Mouse (Mus musculus): ENCODE data around the gene Ext2. TPM values are rescaled to one million over a fixed set of nuclear protein-coding genes. Genes with fewer than 3 reads are reported as not detected.

Ext2 gene
- total RNA-seq, 2 experiments from 2014 or later: 50.9 to 52.8 TPM

DNA sequence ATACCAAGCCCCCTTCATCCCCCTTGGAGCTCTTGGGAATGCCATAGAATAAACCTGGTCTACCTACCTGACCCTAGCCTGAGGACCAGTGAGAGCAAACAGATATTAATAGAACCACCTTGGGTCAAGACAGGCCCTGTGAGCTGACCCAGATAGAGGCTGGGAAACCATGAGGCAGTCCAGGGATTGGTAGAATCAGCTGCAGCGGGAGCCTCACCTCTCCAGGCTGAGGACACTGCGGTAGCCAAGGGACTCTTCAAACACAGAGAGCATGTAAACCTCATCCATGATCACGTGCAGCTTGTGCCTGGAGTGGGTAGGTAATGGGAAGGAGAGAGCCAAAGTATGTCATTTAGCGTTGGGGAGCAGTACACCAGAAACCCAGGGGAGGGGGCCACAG lies 16.6 kb upstream of the Ext2 start:
- H3K4me3 ChIP-seq: no peak overlapping the region
- H3K27ac ChIP-seq: no peak overlapping the region
- TF ChIP-seq CTCF (conservative IDR thresholded peaks at IDR 0.05): no peak
- DNase-seq (ENCODE audit: low spot score in 2 of 2): no peak

DNA sequence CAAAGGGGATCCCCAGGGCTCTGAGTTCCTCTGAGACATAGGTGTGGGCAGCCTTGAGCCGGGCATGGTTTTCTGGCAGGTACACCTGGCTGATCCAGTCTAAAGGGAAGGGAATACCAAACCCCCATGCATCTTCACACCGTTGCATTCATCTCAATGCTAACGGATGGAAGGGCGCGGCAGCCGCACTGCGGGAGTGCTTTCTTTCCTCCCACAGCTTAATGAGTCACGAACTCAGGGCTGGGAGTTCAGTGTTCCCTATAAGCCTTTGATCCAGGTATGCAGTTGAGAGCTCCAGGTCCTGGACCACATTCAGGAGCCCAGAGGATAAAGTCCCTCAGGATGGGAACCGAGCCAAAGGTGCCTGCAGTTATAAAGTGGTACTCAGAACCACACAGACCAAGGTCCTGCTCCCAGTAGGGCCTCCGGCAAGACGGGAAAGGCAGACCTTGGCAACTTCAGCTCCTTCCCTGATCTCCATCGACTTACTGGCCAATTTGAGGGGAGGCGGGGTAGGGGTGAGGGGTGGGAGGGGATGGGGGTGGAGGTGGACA lies 13.9 kb upstream of the Ext2 start:
- no peak for TF ChIP-seq CTCF (conservative IDR thresholded peaks at IDR 0.05)
- no peak overlapping the region for H3K4me3 ChIP-seq

DNA sequence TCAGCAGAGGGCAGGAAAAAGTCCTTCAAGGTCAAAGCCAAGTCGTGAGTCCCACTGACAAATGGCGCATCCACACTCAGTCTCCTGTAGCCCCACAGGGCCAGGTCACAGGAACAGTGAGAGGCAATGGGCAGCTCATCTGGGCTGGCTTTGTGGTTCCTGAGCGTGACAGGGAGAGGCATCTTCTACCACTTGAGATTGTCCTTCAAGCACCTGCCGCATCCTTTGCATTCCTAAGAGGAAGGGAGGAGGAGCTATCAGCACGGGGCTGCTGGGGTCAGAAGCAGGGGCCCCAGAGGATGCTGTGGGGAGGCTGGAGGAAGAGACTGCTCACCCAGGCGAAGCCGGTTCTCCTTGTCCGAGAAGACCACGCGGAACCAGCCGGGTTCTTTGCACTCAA lies 13.2 kb upstream of the Ext2 start:
- no peak overlapping the region for H3K27ac ChIP-seq
- DNase-seq (ENCODE audit: low spot score in 2 of 2): no peak
- no peak overlapping the region for H3K4me3 ChIP-seq
- TF ChIP-seq CTCF (conservative IDR thresholded peaks at IDR 0.05): no peak

More for the DNA sequence above, 13.9 kb upstream of the Ext2 start:
- no peak for DNase-seq (ENCODE audit: low spot score in 2 of 2)
- no peak overlapping the region for H3K27ac ChIP-seq

DNA sequence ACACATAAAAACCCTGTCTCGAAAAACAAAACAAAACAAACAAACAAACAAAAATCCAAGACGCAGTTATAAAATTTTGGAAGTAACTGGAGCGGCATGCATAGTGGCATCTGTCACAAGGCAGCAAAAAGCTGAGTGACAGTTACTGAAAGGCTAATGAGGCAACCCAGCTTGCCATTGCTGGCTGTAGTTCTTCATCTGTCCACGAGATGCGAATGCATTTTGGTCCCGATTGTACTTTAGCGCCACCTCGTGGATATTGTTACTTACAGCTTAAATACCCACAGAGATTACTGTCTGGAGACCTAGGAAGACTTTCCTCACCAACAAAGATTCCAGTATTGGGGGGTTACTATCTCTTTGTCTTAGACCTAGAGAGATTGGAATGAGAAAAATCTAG lies 1.2 kb upstream of the Ext2 start:
- DNase-seq (ENCODE audit: low spot score in 2 of 2): peak; percentile 72 to 84
- Histone ChIP-seq H3K4me3 (no peak overlapping the region), H3K27ac (no peak overlapping the region)
- peak; percentile 96 for TF ChIP-seq CTCF (conservative IDR thresholded peaks at IDR 0.05)

DNA sequence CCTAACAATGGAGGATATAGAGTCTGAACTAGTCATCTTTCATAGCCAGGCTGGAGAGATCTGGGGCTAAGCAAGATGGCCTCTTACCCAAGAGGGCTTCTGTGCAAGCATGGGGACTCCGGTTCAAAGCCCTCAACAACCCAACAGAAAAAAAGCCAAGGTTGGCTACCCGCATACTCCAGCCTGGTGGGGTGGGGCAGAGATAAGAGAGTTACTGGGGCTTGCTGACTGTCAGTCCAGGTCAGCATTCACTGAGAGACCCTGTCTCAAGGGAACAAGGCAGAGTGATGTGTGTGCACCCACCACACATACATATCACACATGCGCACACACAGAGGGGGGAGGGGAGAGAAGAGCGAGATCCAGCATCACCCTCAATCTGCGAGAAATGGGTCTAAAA lies 4.6 kb downstream of the Ext2 start:
- Histone ChIP-seq H3K27ac (no peak overlapping the region), H3K4me3 (no peak overlapping the region)
- DNase-seq (ENCODE audit: low spot score in 2 of 2): no peak
- TF ChIP-seq CTCF (conservative IDR thresholded peaks at IDR 0.05): no peak

DNA sequence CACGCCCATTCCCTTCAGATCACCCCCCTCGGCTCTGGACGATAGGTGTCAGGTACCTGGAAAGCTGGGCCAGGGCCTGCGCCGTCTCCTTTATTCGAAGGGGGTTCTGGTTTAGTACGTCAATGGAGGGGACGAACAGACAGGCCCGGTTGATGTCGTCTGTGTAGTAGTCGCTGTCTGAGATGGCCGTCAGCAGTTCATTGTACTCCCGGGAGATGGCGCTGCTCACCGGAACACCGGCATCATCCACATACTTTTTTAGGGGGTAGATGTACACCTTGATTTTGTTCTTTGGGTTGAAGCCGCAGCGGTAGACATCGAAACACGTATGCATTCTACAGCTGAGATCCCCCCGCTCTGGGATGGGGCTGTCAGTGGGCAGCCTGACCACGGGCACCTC lies 9.0 kb downstream of the Ext2 start:
- no peak overlapping the region for H3K27ac ChIP-seq
- no peak for TF ChIP-seq CTCF (conservative IDR thresholded peaks at IDR 0.05)
- H3K4me3 ChIP-seq: no peak overlapping the region
- DNase-seq (ENCODE audit: low spot score in 2 of 2): no peak

DNA sequence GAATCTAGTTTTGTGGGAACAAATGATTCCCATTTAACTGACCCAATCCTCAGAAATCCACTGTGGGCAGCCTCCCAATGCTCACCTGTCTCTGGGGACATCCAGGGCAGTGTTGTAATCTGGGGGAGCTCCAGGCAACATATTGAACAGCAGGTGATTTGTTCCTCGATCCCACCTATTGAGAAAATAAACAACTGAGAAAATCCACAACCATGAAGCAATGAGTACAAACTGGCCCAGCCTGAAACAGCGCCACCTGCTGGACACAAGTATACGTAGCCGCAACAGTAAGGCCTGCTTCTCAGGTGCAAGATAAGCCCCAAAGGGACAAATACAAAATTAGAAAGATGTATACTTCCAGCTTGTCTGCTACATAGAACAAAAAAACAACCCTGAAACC lies 10.6 kb downstream of the Ext2 start:
- peak in 1 of 2 experiments; percentile 50 for DNase-seq (ENCODE audit: low spot score in 2 of 2)
- H3K4me3 ChIP-seq: no peak overlapping the region
- peak; percentile 98 for TF ChIP-seq CTCF (conservative IDR thresholded peaks at IDR 0.05)
- no peak overlapping the region for H3K27ac ChIP-seq

DNA sequence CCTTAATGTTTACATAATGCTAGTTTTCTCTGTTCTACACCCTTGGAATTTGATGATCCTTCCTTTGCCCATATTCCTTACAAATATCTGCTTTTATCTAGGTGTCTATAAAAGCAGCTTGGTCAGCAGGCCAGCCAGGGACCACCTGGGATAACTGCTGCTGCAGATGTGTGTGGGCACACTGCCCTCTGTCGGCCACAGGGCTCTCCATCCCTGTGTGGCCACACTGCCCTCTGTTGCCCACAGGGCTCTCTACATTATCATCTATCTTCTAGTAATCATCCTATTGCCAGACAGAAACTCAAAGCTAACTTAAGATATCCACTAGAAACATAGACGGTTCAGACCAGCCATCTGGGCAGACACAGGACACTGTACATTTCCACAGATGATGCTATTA lies 12.4 kb downstream of the Ext2 start:
- DNase-seq (ENCODE audit: low spot score in 2 of 2): no peak

DNA sequence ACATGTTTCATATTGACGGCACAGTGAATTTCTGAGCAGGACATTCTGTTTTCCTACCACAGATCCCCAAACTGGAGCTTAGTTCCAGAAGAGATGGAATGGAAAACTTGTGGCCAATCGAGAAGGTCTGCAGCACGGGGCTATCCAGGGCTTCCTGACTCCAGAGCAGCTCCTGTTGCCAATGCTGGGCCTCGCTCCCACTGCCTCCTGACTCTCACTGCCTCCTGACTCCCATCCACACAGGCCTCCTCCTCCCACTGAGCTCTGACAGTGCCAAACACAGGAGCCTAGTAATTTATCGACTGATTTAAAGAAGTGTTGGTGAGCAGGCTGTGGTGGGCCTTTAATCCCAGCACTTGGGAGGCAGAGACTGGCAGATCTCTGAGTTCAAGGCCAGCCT lies 14.3 kb downstream of the Ext2 start:
- no peak for TF ChIP-seq CTCF (conservative IDR thresholded peaks at IDR 0.05)
- Histone ChIP-seq H3K4me3 (no peak overlapping the region), H3K27ac (no peak overlapping the region)
- DNase-seq (ENCODE audit: low spot score in 2 of 2): no peak

More for the DNA sequence above, 12.4 kb downstream of the Ext2 start:
- TF ChIP-seq CTCF (conservative IDR thresholded peaks at IDR 0.05): peak; percentile 93
- no peak overlapping the region for H3K4me3 ChIP-seq
- H3K27ac ChIP-seq: no peak overlapping the region; the same call in none of the 2 replicates

DNA sequence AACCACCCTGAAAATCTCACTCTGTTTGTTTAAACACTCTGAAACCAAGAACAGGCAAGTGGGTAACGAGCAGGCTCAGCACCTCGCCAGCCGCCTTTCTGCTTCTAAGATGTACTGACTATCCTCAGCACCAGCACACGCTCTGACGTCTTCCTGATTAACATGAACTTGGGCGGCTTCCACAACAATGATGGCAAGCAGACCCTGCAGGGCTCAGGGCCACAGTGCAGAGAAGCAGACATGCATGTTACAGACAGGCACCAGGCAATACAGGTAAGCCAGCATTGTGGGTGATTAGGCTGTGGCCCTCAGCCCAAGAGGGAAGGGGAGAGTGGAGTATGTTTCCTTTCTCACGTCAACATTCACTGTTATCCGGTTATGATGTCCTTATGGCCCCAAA lies 14.9 kb downstream of the Ext2 start:
- no peak for DNase-seq (ENCODE audit: low spot score in 2 of 2)
- H3K27ac ChIP-seq: no peak overlapping the region
- TF ChIP-seq CTCF (conservative IDR thresholded peaks at IDR 0.05): no peak
- H3K4me3 ChIP-seq: no peak overlapping the region

DNA sequence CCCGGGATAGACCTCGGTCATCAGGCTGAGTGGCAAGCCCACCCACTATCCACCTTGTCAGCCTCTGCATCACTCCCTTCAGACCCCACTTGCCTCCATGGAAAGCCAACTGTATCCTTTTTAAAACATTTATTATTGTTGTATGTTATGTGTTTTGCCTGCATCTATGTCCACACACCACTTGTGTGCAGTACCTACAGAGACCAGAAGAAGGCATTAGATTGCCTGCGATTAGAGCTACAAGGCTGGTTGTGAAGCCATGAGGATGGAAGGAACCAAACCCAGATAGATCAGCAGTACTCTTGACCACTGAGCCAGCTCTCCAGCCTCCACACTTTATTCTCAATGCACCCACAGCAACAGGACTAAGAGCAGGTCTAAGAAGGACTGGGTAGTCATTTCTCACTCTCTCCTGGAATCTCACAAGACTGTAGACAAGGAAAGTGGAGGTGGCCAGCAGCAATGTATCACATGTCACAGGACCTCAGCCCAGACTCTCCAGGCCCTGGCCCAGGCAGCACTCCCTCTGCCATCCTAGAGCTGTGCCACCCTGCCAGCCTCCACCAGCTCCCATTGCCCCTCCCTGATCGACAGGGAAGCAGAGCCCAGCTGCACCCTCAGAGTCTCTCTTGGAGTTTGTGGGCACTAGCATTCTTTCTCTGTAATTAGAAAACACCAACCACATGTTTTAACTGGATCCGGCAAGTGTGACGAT lies 15.7 kb downstream of the Ext2 start:
- no peak overlapping the region for H3K27ac ChIP-seq
- TF ChIP-seq CTCF (conservative IDR thresholded peaks at IDR 0.05): peak; percentile 51
- H3K4me3 ChIP-seq: no peak overlapping the region
- DNase-seq (ENCODE audit: low spot score in 2 of 2): no peak

DNA sequence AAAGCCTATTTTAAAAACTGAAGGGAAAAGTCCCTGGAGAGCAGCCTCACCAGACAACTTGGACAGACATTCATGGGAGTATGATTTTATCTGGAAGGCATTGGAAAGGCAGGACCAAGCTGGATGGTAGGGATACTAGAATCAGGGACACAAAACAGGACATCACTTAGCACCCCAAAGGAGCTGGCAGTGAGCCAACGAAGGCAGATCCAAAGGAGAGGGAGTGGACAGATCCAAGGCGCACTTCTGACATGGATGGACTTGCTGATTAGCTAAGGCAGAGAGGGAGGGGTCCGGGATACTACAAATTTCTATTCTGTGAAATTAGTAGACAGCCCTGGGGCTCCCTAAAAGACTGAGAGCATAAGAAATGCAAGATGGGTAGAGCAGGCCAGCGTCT lies 16.8 kb downstream of the Ext2 start:
- Histone ChIP-seq H3K4me3 (no peak overlapping the region), H3K27ac (no peak overlapping the region)
- DNase-seq (ENCODE audit: low spot score in 2 of 2): no peak
- TF ChIP-seq CTCF (conservative IDR thresholded peaks at IDR 0.05): no peak

DNA sequence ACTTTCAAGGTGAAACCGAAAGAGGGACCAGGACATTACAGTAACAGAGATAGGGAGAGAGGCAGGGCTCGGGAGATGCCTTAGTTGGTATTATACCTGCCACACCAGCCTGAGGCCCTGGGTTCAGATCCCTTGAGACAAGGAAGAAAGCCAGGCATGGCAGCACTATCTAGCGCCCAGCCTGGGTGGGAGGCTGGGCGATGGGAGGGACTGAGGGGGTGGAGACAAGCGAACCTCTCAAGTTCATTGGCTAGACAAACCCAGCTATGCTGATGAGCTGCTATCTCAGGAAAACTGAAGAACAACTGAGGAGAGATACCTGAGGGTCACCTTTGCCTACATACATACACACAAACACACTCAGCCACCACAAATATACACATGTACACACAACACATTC lies 17.3 kb downstream of the Ext2 start:
- TF ChIP-seq CTCF (conservative IDR thresholded peaks at IDR 0.05): no peak
- Histone ChIP-seq H3K4me3 (no peak overlapping the region), H3K27ac (no peak overlapping the region)
- DNase-seq (ENCODE audit: low spot score in 2 of 2): no peak

DNA sequence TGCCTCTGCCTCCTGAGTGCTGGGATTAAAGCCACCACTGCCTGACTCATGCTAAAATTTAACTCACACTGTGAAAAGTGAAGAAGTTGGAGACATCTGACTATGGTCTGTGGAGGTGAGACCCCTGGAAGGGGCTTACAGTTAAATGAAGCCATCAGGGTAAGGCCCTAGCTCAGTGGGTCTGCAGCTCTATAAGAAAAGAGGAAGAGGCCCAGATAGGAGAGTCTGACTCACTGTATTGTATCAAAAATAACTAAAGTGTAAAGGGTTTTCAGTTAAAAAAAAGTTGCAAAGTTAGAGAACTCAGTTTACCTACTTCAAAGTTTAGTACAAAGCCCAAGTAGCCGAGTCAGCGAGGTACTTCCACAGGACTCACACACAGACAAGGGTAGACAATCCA lies 19.4 kb downstream of the Ext2 start:
- no peak for TF ChIP-seq CTCF (conservative IDR thresholded peaks at IDR 0.05)
- no peak for DNase-seq (ENCODE audit: low spot score in 2 of 2)

More for the DNA sequence above, 19.4 kb downstream of the Ext2 start:
- Histone ChIP-seq H3K27ac (no peak overlapping the region), H3K4me3 (no peak overlapping the region)

All from layer of hippocampus, adult 2 months (tissue).